Mouse (Mus musculus) brain, embryonic 14.5 days (tissue): ENCODE data around the gene Gm4131.

Source experiments
- CTCF ChIP-seq: fragments of 200-500 bp; IDR thresholded peaks from 2 replicates; pipeline ENCODE4 v1.5.1; 2012; ENCODE audit warnings: inconsistent platforms, mild to moderate bottlenecking, moderate library complexity, borderline replicate concordance; ENCODE audit not compliant: insufficient read depth, insufficient read length; ENCODE audit errors: extremely low read depth
- POLR2A ChIP-seq: fragments of 200-500 bp; IDR thresholded peaks from 2 replicates; pipeline ENCODE4 v1.6.1; 2012; ENCODE audit warnings: mild to moderate bottlenecking, inconsistent platforms, borderline replicate concordance; ENCODE audit not compliant: poor library complexity, insufficient read depth, insufficient read length, severe bottlenecking; ENCODE audit errors: extremely low read depth

DNA sequence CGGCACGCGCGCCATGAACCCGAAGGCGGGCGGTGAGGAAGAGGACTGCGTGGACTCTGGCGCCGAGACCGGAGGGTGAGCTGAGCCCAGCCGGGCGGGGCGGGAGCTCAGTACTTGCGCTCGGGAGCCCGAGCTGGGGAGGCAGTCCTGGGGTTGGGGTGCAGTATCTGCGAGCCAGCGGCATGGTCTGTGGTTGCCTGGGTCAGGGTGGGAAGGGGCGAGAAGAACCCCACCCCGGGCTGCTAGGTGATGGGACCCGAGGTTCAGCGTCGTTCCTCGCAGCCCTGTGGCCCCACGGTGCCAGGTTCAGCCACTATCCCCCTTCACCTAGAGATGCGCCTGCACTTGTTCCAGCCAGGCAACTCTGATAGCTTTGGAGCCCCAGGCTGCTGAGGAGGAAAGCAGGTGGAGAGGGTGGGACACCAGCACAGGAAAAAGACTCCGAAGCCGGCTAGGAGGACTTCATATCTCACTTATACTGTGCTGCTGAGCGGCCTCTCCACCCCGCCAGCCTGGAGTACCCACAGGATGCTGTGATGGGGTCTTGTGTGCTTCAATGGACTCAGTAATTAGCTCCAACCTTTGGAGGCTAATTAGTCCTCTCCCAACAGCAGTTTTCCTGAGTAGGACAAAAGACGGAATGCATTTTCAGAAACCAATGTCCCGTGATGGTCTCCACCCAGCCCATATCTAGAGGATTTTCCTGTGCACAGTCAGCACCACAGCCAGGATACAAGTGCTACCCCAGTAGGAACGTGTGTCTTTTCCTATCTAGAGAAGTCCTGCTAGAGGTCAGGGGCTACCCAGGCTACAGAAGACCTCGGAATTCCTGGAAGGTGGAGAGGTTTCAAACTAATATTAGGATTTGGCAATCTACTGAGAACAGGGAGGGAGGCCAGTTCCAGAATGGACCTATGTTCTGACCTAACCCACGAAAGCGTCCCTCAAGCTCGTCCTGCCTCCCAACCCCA lies 10.6 kb downstream of the Gm4131 start:
- TF ChIP-seq CTCF: no peak
- TF ChIP-seq POLR2A: no peak
